Mouse (Mus musculus): Measurements from ENCODE around the gene Slc35c2.

- no peak for TF ChIP-seq CTCF (IDR thresholded peaks at IDR 0.05; ENCODE audit: low read depth, low read length)
- no peak for TF ChIP-seq POLR2A (IDR thresholded peaks at IDR 0.05; ENCODE audit: extremely low read depth, insufficient read depth, low read length)
Observed at GRCm38 (mm10) chr2:165277188-165277740, 10.4 kb downstream of the Slc35c2 start.

Data from liver, adult 2 months (tissue).